Mouse (Mus musculus) embryonic fibroblast, embryonic 13.5 days (primary cell): ENCODE results near the gene Mfsd9.

Experiments
- CTCF ChIP-seq: IDR thresholded peaks from 2 replicates; pipeline ENCODE4 v1.5.1; 2011; ENCODE audit warnings: mild to moderate bottlenecking, control low read depth, low read length, moderate library complexity, borderline replicate concordance; ENCODE audit not compliant: insufficient read depth
- POLR2A ChIP-seq: IDR thresholded peaks from 2 replicates; pipeline ENCODE4 v1.6.1; 2011; ENCODE audit warnings: low read depth, mild to moderate bottlenecking, control low read depth, low read length, moderate library complexity

DNA sequence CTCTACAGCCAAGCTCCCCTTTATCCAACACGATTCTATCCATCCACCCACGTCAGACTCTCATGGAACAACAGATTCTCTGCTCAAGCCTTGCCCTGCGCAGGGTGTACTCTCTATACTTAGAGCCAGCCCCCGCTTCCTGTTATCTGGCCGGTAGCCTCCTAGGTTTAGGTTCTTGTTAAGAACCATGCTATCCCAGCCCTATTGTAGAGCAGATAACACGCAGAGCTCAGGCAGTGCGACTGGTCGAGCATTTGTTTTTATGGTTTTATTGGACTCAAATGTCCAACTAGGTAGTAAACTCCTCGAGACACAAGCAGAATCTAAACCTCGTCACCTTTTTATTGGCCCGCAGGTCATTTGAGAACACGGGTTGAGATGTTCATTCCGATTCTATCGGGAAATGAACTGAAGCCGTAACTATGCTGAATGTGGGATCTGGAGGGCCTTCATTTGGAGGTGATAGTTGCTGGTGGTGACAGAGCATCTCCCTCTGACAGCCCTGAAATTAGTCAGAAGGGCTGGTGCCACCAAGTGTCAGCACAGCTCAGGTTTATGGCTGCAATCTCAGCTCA is 25.7 kb downstream of the Mfsd9 start:
- no peak for TF ChIP-seq CTCF
- TF ChIP-seq POLR2A: no peak
